Mouse (Mus musculus) midbrain, embryonic 16.5 days (tissue): ENCODE measurements at regions not wholly inside any gene's neighbourhood (a gene's known extent, or its start where the extent isn't known, plus 50 kb on each side); places are given as distances from the start of the nearest gene placed in this dataset.

Experiments used
- ATAC-seq: fragments of 200-750 bp; cut with Nextera tagmentation; 2 replicates; pipeline ENCODE4 v1.8.0; 2017; ENCODE audit warnings: moderate TSS enrichment
- H3K27ac ChIP-seq: fragments of 300-500 bp; sonication (generic); 2 replicates; pipeline ENCODE4 v1.5.1; 2014; ENCODE audit warnings: mild to moderate bottlenecking, low read length, mixed read lengths
- H3K27me3 ChIP-seq: fragments of 300-500 bp; sonication (generic); 2 replicates; pipeline ENCODE4 v1.6.1; 2014; ENCODE audit warnings: low read depth, low read length, mixed read lengths; ENCODE audit not compliant: control insufficient read depth, insufficient read depth
- H3K36me3 ChIP-seq: fragments of 300-500 bp; sonication (generic); 2 replicates; pipeline ENCODE4 v1.6.1; 2014; ENCODE audit warnings: mild to moderate bottlenecking, low read length, moderate library complexity, mixed read lengths; ENCODE audit not compliant: control insufficient read depth, insufficient read depth
- H3K4me1 ChIP-seq: fragments of 300-500 bp; sonication (generic); 2 replicates; pipeline ENCODE4 v1.6.1; 2014; ENCODE audit warnings: mild to moderate bottlenecking, low read length, mixed read lengths; ENCODE audit not compliant: control insufficient read depth, insufficient read depth
- H3K4me2 ChIP-seq: fragments of 300-500 bp; sonication (generic); 2 replicates; pipeline ENCODE4 v1.6.1; 2014; ENCODE audit warnings: mild to moderate bottlenecking, low read length, mixed read lengths
- H3K4me3 ChIP-seq: fragments of 300-500 bp; sonication (generic); 2 replicates; pipeline ENCODE4 v1.5.1; 2014; ENCODE audit warnings: low read depth, mild to moderate bottlenecking, low read length, moderate library complexity, mixed read lengths
- H3K9ac ChIP-seq: fragments of 300-500 bp; sonication (generic); 2 replicates; pipeline ENCODE4 v1.6.1; 2014; ENCODE audit warnings: low read depth, low read length, mixed read lengths
- H3K9me3 ChIP-seq: fragments of 300-500 bp; sonication (generic); replicated peaks from 2 replicates; pipeline ENCODE4 v1.6.1; 2014; ENCODE audit warnings: mild to moderate bottlenecking, low read length, mixed read lengths; ENCODE audit not compliant: control insufficient read depth, poor library complexity, severe bottlenecking
- WGBS: fragments of 180-500 bp; shearing (Covaris S2); extraction: QIAGEN DNeasy Blood & Tissue Kit; methylation state at CpG from one replicate; pipeline ENCODE4 v1.1.7; 2014; 5-methylcytosine and 5-hydroxymethylcytosine counted together

DNA sequence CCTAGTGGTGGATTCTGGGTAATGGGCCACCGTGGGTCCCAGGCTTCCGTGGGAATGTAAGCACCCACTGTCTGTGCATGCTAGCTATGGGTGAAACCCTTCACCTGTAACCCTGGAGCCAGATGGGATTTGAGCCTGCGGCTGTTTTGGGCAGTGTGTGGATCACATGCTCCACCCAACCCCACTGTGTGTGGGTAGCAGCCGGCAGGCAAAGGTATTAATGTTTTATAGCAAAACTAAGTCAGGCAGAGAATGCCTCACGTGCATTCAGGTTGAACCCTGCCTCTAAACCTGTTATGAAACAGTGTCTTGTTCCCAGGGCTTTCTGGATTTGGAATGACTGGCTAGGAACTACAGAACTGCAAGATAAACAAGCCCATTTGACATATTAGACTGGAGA, 66.0 kb downstream of the Gadd45g start:
- 83% methylated on average over 5 of the region's 5 CpGs for WGBS
- peaks cover 7% of the 10 kb centered on the region for H3K27me3 ChIP-seq

DNA sequence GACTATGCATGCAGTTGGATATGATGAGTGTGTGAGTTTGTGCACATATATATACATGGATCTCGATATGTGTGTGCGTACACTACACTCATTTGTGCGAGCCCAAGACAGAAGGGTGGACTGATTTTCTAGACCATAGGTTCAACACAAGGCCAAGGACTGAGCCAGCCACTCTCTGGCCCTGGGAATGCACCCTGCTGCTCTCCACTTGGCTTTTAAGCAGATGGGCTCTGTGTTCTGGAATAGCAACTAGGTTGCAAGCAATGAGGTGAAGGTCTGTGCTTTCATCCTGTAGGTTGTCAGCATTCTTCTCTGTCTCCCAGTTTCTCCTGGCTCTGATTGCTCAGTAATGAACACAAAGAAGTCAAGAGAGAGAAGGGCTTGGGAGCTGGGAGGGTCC, 66.5 kb downstream of the Gadd45g start:
- Histone ChIP-seq H3K9ac (no peak overlapping the region), H3K4me3 (no peak overlapping the region), H3K36me3 (no peaks in the 10 kb centered on the region), H3K4me1 (peaks cover 3% of the 10 kb centered on the region), H3K27me3 (peaks cover 7% of the 10 kb centered on the region), H3K4me2 (no peak overlapping the region), H3K27ac (no peak overlapping the region), H3K9me3 (no peaks in the 10 kb centered on the region)
- 97% methylated on average over 3 of the region's 3 CpGs for WGBS
- no peak for ATAC-seq

More for the DNA sequence above, 66.0 kb downstream of the Gadd45g start:
- no peak overlapping the region for H3K9ac ChIP-seq
- H3K9me3 ChIP-seq = no peaks in the 10 kb centered on the region
- no peak overlapping the region for H3K4me2 ChIP-seq
- peaks cover 2% of the 10 kb centered on the region; the same call in 1 of the 2 replicates for H3K4me1 ChIP-seq
- H3K4me3 ChIP-seq = no peak overlapping the region
- H3K27ac ChIP-seq = no peak overlapping the region
- no peak for ATAC-seq
- H3K36me3 ChIP-seq = no peaks in the 10 kb centered on the region

DNA sequence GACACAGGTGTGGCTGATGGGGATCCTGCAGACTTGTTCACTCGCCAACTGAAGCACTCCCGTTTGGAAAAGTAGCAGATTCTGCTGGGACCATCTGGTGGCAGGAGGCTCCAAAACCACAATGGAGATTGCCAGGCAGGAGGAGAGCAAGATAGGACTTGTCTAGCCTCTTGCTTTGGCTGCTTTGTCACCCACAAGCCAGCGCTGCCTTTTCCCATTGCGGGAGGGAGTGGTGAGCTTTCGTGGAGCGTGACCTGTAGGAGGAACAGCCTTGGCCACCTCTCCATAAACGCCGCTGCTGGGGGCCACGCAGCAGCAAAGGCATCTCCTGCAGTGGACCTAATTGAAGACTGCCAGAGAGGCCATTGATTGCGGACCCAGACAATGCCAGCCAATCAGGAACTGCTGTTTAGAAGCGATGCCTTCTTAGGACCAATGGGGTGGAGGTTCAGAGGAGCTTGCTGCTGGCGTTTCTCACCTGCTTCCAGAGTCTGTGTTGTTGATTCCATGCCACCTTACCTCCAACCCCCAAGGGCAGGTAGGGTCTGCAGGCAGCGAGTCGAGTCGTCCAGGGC, 70.3 kb downstream of the Gadd45g start:
- no peak for ATAC-seq
- H3K4me2 ChIP-seq = peak overlapping the region; percentile 34; the same call in 1 of the 2 replicates
- no peaks in the 10 kb centered on the region for H3K36me3 ChIP-seq
- no peak overlapping the region for H3K9ac ChIP-seq
- peaks cover 32% of the 10 kb centered on the region for H3K4me1 ChIP-seq
- H3K4me3 ChIP-seq = no peak overlapping the region
- no peaks in the 10 kb centered on the region for H3K9me3 ChIP-seq
- 29% methylated on average over 15 of the region's 15 CpGs for WGBS
- H3K27me3 ChIP-seq = peaks cover 7% of the 10 kb centered on the region
- no peak overlapping the region for H3K27ac ChIP-seq

DNA sequence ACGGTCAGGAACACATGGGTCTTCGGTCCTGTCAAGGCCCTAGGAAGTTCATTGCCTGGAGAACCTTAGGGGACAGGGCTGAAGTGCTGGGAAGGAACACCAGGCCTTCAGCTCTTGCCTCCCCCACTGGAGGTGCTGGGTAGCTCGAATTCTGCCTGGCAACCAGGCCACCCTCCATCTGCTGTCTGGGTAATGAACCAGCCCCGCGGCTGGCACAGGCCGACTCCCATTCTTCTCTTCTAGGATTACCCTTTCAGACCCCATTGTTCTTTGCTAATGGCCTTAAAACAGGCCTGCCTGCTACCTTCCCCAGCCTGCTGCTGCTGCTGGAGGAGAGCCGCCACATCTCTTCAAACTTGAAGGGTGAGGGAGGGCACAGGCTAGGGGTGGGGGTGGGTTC, 71.2 kb downstream of the Gadd45g start:
- H3K27ac ChIP-seq = 0 out of 2 replicates have a peak overlapping the region, but pooled peaks have one; percentile 22
- H3K9me3 ChIP-seq = no peaks in the 10 kb centered on the region
- no peak overlapping the region for H3K4me3 ChIP-seq
- H3K9ac ChIP-seq = 0 out of 2 replicates have a peak overlapping the region, but pooled peaks have one; percentile 25
- 19% methylated on average over 7 of the region's 7 CpGs for WGBS
- no peak overlapping the region for H3K4me2 ChIP-seq
- H3K27me3 ChIP-seq = peaks cover 4% of the 10 kb centered on the region
- H3K36me3 ChIP-seq = no peaks in the 10 kb centered on the region
- no peak for ATAC-seq
- peaks cover 32% of the 10 kb centered on the region for H3K4me1 ChIP-seq

DNA sequence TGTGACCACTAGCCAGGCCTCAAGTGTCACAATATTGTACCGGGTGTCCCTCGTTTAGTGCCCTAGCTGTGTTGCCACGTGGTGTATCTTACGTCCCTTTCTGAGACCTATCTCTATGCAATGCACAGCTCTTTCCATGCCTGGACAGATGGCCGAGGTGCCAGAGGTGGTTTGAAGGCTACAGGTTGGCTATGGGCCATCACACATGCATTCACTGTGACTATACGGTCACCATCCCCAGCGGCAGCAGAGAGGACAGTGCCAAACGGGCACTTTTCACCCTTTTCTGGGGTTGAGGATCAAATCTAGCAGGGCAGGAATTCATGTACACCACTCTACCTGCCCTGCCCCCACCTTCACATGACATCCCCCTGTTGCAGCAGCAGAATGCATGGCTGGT, 71.6 kb downstream of the Gadd45g start:
- Histone ChIP-seq H3K4me3 (no peak overlapping the region), H3K27ac (peak overlapping the region; percentile 22; the same call in 1 of the 2 replicates), H3K27me3 (peaks cover 2% of the 10 kb centered on the region), H3K9ac (0 out of 2 replicates have a peak overlapping the region, but pooled peaks have one; percentile 25), H3K4me2 (no peak overlapping the region), H3K36me3 (no peaks in the 10 kb centered on the region), H3K4me1 (peaks cover 32% of the 10 kb centered on the region), H3K9me3 (no peaks in the 10 kb centered on the region)
- 27% methylated on average over 8 of the region's 8 CpGs for WGBS
- no peak for ATAC-seq

DNA sequence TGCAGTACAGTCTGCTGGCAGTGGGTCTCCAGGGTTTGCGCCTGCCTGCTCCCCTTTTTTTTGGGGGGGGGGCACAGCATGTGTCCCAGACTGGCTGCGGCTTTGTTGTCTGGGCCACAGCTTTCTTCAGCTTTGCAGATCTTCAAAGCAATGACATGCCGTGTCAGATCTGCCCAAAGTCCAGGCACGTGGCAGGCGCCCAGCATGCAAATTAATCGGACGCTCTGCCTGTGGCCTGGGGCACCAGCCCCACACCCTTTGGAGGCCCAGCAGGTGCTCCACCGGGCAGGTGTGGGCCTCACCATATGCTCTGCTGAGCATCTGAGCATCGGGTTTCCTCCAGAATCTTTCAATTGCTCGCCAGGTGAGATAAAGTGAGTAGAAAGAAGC, 72.3 kb downstream of the Gadd45g start:
- no peaks in the 10 kb centered on the region for H3K9me3 ChIP-seq
- peaks cover 32% of the 10 kb centered on the region for H3K4me1 ChIP-seq
- 7% methylated on average over 10 of the region's 10 CpGs for WGBS
- peaks cover 2% of the 10 kb centered on the region for H3K27me3 ChIP-seq
- H3K27ac ChIP-seq = peak overlapping the region; percentile 5; the same call in 1 of the 2 replicates
- no peak overlapping the region for H3K4me2 ChIP-seq
- ATAC-seq = no peak
- no peak overlapping the region for H3K4me3 ChIP-seq
- no peaks in the 10 kb centered on the region for H3K36me3 ChIP-seq
- no peak overlapping the region for H3K9ac ChIP-seq

DNA sequence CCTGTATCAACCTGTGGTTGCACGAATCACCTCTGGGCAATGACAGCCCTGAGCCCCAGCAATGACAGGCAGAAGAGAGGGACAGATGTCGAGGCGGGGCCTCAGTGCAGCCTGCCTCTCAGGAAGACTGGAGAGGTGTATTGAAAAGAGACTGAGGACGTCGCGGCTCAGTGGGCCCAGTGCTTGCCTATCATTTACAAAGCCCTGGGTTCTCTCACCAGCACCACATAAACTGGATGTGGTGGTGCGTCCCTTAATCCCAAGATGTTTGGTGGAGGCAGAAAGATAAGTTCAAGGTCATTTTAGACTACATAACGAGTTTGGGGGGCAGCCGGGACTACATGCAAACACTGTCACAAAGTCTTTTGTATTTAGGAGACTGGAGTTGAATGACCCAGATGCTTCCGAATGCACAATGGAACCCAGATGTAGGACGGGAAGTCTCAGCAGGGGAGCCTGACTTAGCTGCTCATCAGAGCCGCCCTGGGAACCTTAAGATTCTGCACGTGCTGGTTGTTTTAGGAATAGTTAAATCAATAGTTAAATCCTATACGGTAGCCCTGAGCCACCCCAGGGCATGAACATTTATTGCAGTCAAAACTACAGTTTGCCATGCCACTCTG, 72.8 kb downstream of the Gadd45g start:
- H3K36me3 ChIP-seq = no peaks in the 10 kb centered on the region
- H3K4me2 ChIP-seq = no peak overlapping the region
- H3K27ac ChIP-seq = 0 out of 2 replicates have a peak overlapping the region, but pooled peaks have one; percentile 8
- H3K27me3 ChIP-seq = no peaks in the 10 kb centered on the region; the same call in 1 of the 2 replicates
- no peak overlapping the region for H3K4me3 ChIP-seq
- no peaks in the 10 kb centered on the region for H3K9me3 ChIP-seq
- H3K9ac ChIP-seq = no peak overlapping the region
- no peak for ATAC-seq
- 9% methylated on average over 14 of the region's 14 CpGs for WGBS
- peaks cover 32% of the 10 kb centered on the region for H3K4me1 ChIP-seq

DNA sequence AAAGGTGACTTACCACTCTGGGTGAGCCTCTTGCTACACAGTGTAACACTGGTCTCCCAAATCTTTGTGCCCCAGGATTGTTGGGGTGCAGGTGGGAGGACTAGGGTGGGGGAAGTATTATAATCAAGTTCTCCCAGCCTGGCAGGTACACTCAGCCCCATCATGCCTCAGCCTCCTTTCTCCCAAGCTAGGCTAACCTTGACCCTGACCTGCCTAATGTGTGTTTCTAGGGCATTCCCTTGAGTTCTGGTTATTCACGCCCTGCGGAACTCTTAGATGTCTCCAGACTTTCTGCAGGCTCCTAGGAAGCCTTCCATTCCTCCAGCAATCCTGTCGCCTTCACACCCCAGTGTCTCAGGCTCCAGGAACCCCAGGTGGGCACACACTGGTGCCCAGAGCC, 73.5 kb downstream of the Gadd45g start:
- Histone ChIP-seq H3K4me2 (no peak overlapping the region), H3K27ac (no peak overlapping the region), H3K4me1 (peaks cover 32% of the 10 kb centered on the region), H3K4me3 (no peak overlapping the region), H3K9ac (no peak overlapping the region; the same call in 1 of the 2 replicates), H3K9me3 (no peaks in the 10 kb centered on the region), H3K27me3 (no peaks in the 10 kb centered on the region; the same call in 1 of the 2 replicates), H3K36me3 (no peaks in the 10 kb centered on the region)
- WGBS = 31% methylated on average over 3 of the region's 3 CpGs
- no peak for ATAC-seq
